Mouse (Mus musculus) brain, embryonic 14.5 days (tissue): ENCODE measurements around the gene Depp1.

Experiments
- CTCF ChIP-seq: fragments of 200-500 bp; IDR thresholded peaks from 2 replicates; pipeline ENCODE4 v1.5.1; 2012; ENCODE audit warnings: inconsistent platforms, mild to moderate bottlenecking, moderate library complexity, borderline replicate concordance; ENCODE audit not compliant: insufficient read depth, insufficient read length; ENCODE audit errors: extremely low read depth
- POLR2A ChIP-seq: fragments of 200-500 bp; IDR thresholded peaks from 2 replicates; pipeline ENCODE4 v1.6.1; 2012; ENCODE audit warnings: mild to moderate bottlenecking, inconsistent platforms, borderline replicate concordance; ENCODE audit not compliant: poor library complexity, insufficient read depth, insufficient read length, severe bottlenecking; ENCODE audit errors: extremely low read depth

DNA sequence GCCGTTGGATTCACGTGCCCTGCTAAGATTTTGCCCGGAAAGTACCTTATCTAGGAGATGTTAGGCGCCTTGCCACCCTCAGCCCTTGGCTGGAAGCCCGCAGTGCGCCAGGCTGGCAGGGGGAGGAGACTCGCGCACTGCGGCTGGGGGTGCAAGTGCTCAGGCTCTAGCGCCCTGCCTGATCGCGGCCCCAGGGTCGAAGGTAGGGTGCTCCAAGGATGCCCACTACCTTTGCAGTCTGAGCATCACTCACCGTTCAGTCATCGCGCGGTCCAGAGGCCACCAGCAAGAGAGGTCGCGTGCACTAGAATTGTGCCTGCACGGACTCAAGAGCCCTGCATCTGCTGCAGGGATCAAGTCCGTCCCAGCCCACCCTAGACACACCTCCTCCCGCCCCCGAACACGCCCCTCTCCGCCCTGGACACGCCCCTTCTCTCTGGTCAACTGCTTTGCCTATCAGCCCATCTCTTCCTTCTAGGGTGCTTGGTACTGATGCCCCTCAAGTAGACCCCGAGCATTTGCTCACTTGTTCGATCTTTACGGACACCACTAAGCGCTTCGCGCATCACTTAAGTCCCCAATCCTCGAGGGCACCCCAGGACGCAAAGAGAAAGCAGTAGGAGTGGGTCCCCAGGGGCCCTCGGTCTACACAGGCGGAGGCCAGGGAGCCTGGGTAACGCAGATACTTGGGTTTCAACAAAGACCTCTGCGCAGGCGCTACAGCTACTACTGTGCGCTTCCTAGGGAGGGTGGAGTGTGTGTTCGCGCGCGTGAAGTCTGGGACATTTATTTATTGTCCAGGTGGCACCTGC lies 23.3 kb downstream of the Depp1 start, which contains the start of gene Rassf4:
- TF ChIP-seq CTCF, result no peak
- peak; percentile 43; the same call in 1 of the 2 replicates for TF ChIP-seq POLR2A
